Mouse (Mus musculus): ENCODE measurements around the gene Kcna6. TPM values are rescaled to one million over a fixed set of nuclear protein-coding genes. Genes with fewer than 3 reads are reported as not detected.

The Kcna6 gene
- total RNA-seq, 1 experiment from 2014 or later = not detected

Other genes with a start within 250 kb of the Kcna6 start
- not detected in 2 replicates for gene Kcna5, start 205.3 kb downstream of the Kcna6 start, total RNA-seq (2017)
- gene Kcna1, start 94.3 kb downstream of the Kcna6 start, total RNA-seq (2017) = not detected in 2 replicates
- gene Ndufa9, start 108.5 kb upstream of the Kcna6 start, total RNA-seq (2017) = 114 and 121 TPM in 2 replicates
- gene Akap3, start 112.4 kb upstream of the Kcna6 start, total RNA-seq (2017) = not detected in 2 replicates
- gene Dyrk4, start 181.2 kb upstream of the Kcna6 start, total RNA-seq (2017) = not detected in 2 replicates
- gene Rad51ap1, start 198.9 kb upstream of the Kcna6 start, total RNA-seq (2017) = 152 and 154 TPM in 2 replicates
- 29.9 and 45.7 TPM in 2 replicates for gene D6Wsu163e, start 199.3 kb upstream of the Kcna6 start, total RNA-seq (2017)

All from common myeloid progenitor, adult 5-6 weeks (primary cell).